Mouse (Mus musculus) bone marrow, adult 2 months (tissue): ENCODE results near the gene Sspn.

Experiments used
- CTCF ChIP-seq: fragments of 200-500 bp; IDR thresholded peaks from 2 replicates; pipeline ENCODE4 v1.5.1; 2011; ENCODE audit warnings: low read length, control low read depth; ENCODE audit not compliant: control insufficient read depth, insufficient read depth
- POLR2A ChIP-seq: fragments of 200-500 bp; IDR thresholded peaks from 2 replicates; pipeline ENCODE4 v1.6.1; 2011; ENCODE audit warnings: low read depth, mild to moderate bottlenecking, control low read depth, low read length, borderline replicate concordance; ENCODE audit not compliant: control insufficient read depth

GRCm38 (mm10) chr6:145886277-145886676 lies 45.2 kb upstream of the Sspn start:
- TF ChIP-seq CTCF = no peak
- no peak for TF ChIP-seq POLR2A
